Mouse (Mus musculus): Measurements from ENCODE around the gene Tmem44. TPM values are rescaled to one million over a fixed set of nuclear protein-coding genes. Genes with fewer than 3 reads are reported as not detected.

Gene Tmem44
- polyA plus RNA-seq, 1 experiment, result 57.0 TPM

- no peak for DNase-seq
- Histone ChIP-seq H3K4me1 (ENCODE audit: control insufficient read depth, insufficient read depth, low read length) (peaks cover 3% of the 10 kb centered on the region), H3K4me3 (replicated peaks; ENCODE audit: extremely low read depth, low read depth, low read length) (no peak overlapping the region)
- WGBS, result 88% methylated on average over 6 of the region's 6 CpGs
- TF ChIP-seq CTCF (IDR thresholded peaks at IDR 0.05; ENCODE audit: insufficient read depth, low read length) (no peak), POLR2A (IDR thresholded peaks at IDR 0.05; ENCODE audit: borderline replicate concordance, extremely low read depth, low read depth, low read length) (no peak)
These were observed 55.8 kb downstream of the Tmem44 start for GRCm38 (mm10) chr16:30494883-30495282.

DNA sequence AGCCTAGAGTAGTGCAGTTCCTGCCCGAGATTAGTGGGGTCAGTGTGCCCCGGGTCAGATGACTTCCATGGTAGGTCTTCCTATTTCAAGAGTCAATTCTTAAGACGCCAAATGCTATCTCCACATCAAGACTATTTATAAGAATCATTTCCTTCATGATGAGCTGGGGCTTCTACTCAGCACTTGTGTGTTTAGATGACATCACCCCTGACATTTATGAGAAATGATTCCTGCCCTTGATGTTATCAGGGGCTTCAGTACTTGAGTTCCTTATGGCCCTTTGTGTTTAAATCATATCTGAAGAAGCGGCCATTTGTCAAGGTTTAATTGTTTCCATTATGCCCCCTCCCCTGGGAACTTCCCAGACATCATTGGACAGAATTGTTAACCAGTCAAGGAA, 58.9 kb downstream of the Tmem44 start:
- no peak for TF ChIP-seq POLR2A (IDR thresholded peaks at IDR 0.05; ENCODE audit: borderline replicate concordance, extremely low read depth, low read depth, low read length)
- no peak for TF ChIP-seq CTCF (IDR thresholded peaks at IDR 0.05; ENCODE audit: insufficient read depth, low read length)
- DNase-seq, result no peak
- H3K4me1 ChIP-seq (ENCODE audit: control insufficient read depth, insufficient read depth, low read length), result no peaks in the 10 kb centered on the region
- WGBS, result 31% methylated on average over 4 of the region's 4 CpGs
- H3K4me3 ChIP-seq (replicated peaks; ENCODE audit: extremely low read depth, low read depth, low read length), result no peak overlapping the region

- Histone ChIP-seq H3K4me3 (replicated peaks; ENCODE audit: extremely low read depth, low read depth, low read length) (no peak overlapping the region), H3K4me1 (ENCODE audit: control insufficient read depth, insufficient read depth, low read length) (no peaks in the 10 kb centered on the region)
- no peak for DNase-seq
- TF ChIP-seq CTCF (IDR thresholded peaks at IDR 0.05; ENCODE audit: insufficient read depth, low read length) (no peak), POLR2A (IDR thresholded peaks at IDR 0.05; ENCODE audit: borderline replicate concordance, extremely low read depth, low read depth, low read length) (no peak)
- 43% methylated on average over 2 of the region's 2 CpGs for WGBS
These were observed 59.9 kb downstream of the Tmem44 start for GRCm38 (mm10) chr16:30490791-30491190.

GRCm38 (mm10) chr16:30490316-30490715, 60.3 kb downstream of the Tmem44 start:
- Histone ChIP-seq H3K4me1 (ENCODE audit: control insufficient read depth, insufficient read depth, low read length) (no peaks in the 10 kb centered on the region), H3K4me3 (replicated peaks; ENCODE audit: extremely low read depth, low read depth, low read length) (no peak overlapping the region)
- TF ChIP-seq POLR2A (IDR thresholded peaks at IDR 0.05; ENCODE audit: borderline replicate concordance, extremely low read depth, low read depth, low read length) (no peak), CTCF (IDR thresholded peaks at IDR 0.05; ENCODE audit: insufficient read depth, low read length) (no peak)
- 66% methylated on average over 4 of the region's 4 CpGs for WGBS
- no peak for DNase-seq

- Histone ChIP-seq H3K4me3 (replicated peaks; ENCODE audit: extremely low read depth, low read depth, low read length) (no peak overlapping the region), H3K4me1 (ENCODE audit: control insufficient read depth, insufficient read depth, low read length) (no peaks in the 10 kb centered on the region)
- TF ChIP-seq CTCF (IDR thresholded peaks at IDR 0.05; ENCODE audit: insufficient read depth, low read length), result no peak
- TF ChIP-seq POLR2A (IDR thresholded peaks at IDR 0.05; ENCODE audit: borderline replicate concordance, extremely low read depth, low read depth, low read length), result no peak
- no peak for DNase-seq
- WGBS, result 51% methylated on average over 4 of the region's 4 CpGs
These were observed 61.0 kb downstream of the Tmem44 start for GRCm38 (mm10) chr16:30489662-30490061.

GRCm38 (mm10) chr16:30486498-30486897, 64.1 kb downstream of the Tmem44 start:
- Histone ChIP-seq H3K4me1 (ENCODE audit: control insufficient read depth, insufficient read depth, low read length) (no peaks in the 10 kb centered on the region), H3K4me3 (replicated peaks; ENCODE audit: extremely low read depth, low read depth, low read length) (no peak overlapping the region)
- DNase-seq, result no peak
- WGBS, result 47% methylated on average over 4 of the region's 4 CpGs
- TF ChIP-seq CTCF (IDR thresholded peaks at IDR 0.05; ENCODE audit: insufficient read depth, low read length) (no peak), POLR2A (IDR thresholded peaks at IDR 0.05; ENCODE audit: borderline replicate concordance, extremely low read depth, low read depth, low read length) (no peak)

- Histone ChIP-seq H3K4me3 (replicated peaks; ENCODE audit: extremely low read depth, low read depth, low read length) (no peak overlapping the region), H3K4me1 (ENCODE audit: control insufficient read depth, insufficient read depth, low read length) (peaks cover 2% of the 10 kb centered on the region; the same call in 1 of the 2 replicates)
- TF ChIP-seq POLR2A (IDR thresholded peaks at IDR 0.05; ENCODE audit: borderline replicate concordance, extremely low read depth, low read depth, low read length), result no peak
- no peak for TF ChIP-seq CTCF (IDR thresholded peaks at IDR 0.05; ENCODE audit: insufficient read depth, low read length)
- no peak for DNase-seq
- WGBS, result 90% methylated on average over 5 of the region's 5 CpGs
These were observed 72.9 kb downstream of the Tmem44 start for GRCm38 (mm10) chr16:30477791-30478190.

GRCm38 (mm10) chr16:30477006-30477405, 73.6 kb downstream of the Tmem44 start:
- WGBS, result 72% methylated on average over 3 of the region's 3 CpGs
- DNase-seq, result no peak
- H3K4me1 ChIP-seq (ENCODE audit: control insufficient read depth, insufficient read depth, low read length), result peaks cover 2% of the 10 kb centered on the region; the same call in 1 of the 2 replicates
- no peak overlapping the region for H3K4me3 ChIP-seq (replicated peaks; ENCODE audit: extremely low read depth, low read depth, low read length)
- TF ChIP-seq CTCF (IDR thresholded peaks at IDR 0.05; ENCODE audit: insufficient read depth, low read length) (no peak), POLR2A (IDR thresholded peaks at IDR 0.05; ENCODE audit: borderline replicate concordance, extremely low read depth, low read depth, low read length) (no peak)

DNA sequence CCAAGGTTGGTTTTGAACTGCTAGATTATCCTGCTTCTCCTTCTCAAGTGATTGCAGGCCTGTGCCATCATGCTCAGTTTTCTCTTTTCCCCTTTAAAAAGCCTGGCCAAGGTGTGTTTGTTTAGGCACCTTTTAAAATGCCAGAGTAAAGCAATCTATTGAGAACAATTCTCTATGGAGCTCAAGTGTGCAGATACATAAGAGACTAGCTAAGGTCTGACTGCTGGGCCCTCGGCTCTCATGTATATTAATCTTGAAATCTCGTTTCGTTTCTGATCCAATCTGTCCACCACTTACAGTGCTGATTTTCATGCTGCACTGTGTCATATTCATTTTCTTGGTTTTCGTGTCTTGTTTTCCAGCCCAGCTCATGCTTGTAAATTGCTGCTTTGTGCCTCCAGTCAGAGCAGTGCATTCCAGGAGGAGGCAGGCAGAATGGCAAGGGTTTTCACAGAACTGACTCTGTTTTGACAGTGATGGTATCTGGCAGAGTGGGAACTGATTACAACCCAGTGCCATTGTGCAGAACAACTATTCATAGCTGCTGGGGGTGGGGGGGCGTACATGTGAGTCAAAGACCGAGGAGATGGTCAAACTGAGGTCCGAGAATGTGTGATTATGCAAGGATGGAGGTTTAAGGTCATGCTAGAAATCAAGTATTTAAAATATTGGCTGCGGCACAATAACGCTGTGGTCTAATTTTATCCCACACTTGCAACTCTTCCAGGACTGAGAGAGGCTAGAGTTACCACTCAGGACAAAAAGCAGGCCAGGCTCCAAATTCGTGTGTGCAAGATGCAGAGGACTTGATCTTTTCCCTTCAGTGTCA, 74.8 kb downstream of the Tmem44 start:
- 41% methylated on average over 10 of the region's 10 CpGs for WGBS
- Histone ChIP-seq H3K4me3 (replicated peaks; ENCODE audit: extremely low read depth, low read depth, low read length) (no peak overlapping the region), H3K4me1 (ENCODE audit: control insufficient read depth, insufficient read depth, low read length) (peaks cover 2% of the 10 kb centered on the region; the same call in 1 of the 2 replicates)
- TF ChIP-seq POLR2A (IDR thresholded peaks at IDR 0.05; ENCODE audit: borderline replicate concordance, extremely low read depth, low read depth, low read length) (no peak), CTCF (IDR thresholded peaks at IDR 0.05; ENCODE audit: insufficient read depth, low read length) (no peak)
- no peak for DNase-seq

- no peak for DNase-seq
- TF ChIP-seq POLR2A (IDR thresholded peaks at IDR 0.05; ENCODE audit: borderline replicate concordance, extremely low read depth, low read depth, low read length), result no peak
- TF ChIP-seq CTCF (IDR thresholded peaks at IDR 0.05; ENCODE audit: insufficient read depth, low read length), result no peak
- WGBS, result 49% methylated on average over 5 of the region's 5 CpGs
- Histone ChIP-seq H3K4me1 (ENCODE audit: control insufficient read depth, insufficient read depth, low read length) (peaks cover 2% of the 10 kb centered on the region; the same call in 1 of the 2 replicates), H3K4me3 (replicated peaks; ENCODE audit: extremely low read depth, low read depth, low read length) (no peak overlapping the region)
These were observed 78.2 kb downstream of the Tmem44 start for GRCm38 (mm10) chr16:30472447-30472846.

Measured in lung, adult 2 months (tissue).